Mouse (Mus musculus): ENCODE measurements around the gene Nfam1. TPM values are rescaled to one million over a fixed set of nuclear protein-coding genes. Genes with fewer than 3 reads are reported as not detected.

Gene Nfam1
- polyA plus RNA-seq, 1 experiment from 2014 or later, result 10.4 TPM

GRCm38 (mm10) chr15:83007346-83007920 lies 25.7 kb downstream of the Nfam1 start:
- Histone ChIP-seq H3K9ac (replicated peaks) (no peak overlapping the region), H3K9me3 (ENCODE audit: low read length) (no peaks in the 10 kb centered on the region), H3K27me3 (ENCODE audit: insufficient read depth, low read length) (no peaks in the 10 kb centered on the region), H3K4me2 (ENCODE audit: low read depth, low read length) (peak overlapping the region; percentile 24; the same call in 1 of the 2 replicates), H3K4me1 (ENCODE audit: insufficient read depth) (peaks cover 21% of the 10 kb centered on the region), H3K4me3 (ENCODE audit: low read depth, low read length) (no peak overlapping the region), H3K27ac (ENCODE audit: low read depth) (no peak overlapping the region), H3K36me3 (replicated peaks; ENCODE audit: insufficient read depth, low read length) (0 out of 2 replicates have a peak, but pooled peaks cover 6% of the 10 kb centered on the region)
- DNase-seq, result no peak
- WGBS (ENCODE audit: insufficient replicate concordance), result 60% methylated on average over 15 of the region's 15 CpGs
- no peak for ATAC-seq
- no peak for TF ChIP-seq EP300 (IDR thresholded peaks at IDR 0.05; ENCODE audit: low read depth)
- TF ChIP-seq CTCF (IDR thresholded peaks at IDR 0.05; ENCODE audit: low read depth), result no peak

- Histone ChIP-seq H3K36me3 (replicated peaks; ENCODE audit: insufficient read depth, low read length) (0 out of 2 replicates have a peak, but pooled peaks cover 3% of the 10 kb centered on the region), H3K4me2 (ENCODE audit: low read depth, low read length) (no peak overlapping the region), H3K27me3 (ENCODE audit: insufficient read depth, low read length) (no peaks in the 10 kb centered on the region), H3K4me3 (ENCODE audit: low read depth, low read length) (no peak overlapping the region), H3K9ac (replicated peaks) (no peak overlapping the region), H3K9me3 (ENCODE audit: low read length) (no peaks in the 10 kb centered on the region), H3K4me1 (ENCODE audit: insufficient read depth) (peaks cover 6% of the 10 kb centered on the region), H3K27ac (ENCODE audit: low read depth) (no peak overlapping the region)
- ATAC-seq (no peak), DNase-seq (no peak)
- TF ChIP-seq CTCF (IDR thresholded peaks at IDR 0.05; ENCODE audit: low read depth) (no peak), EP300 (IDR thresholded peaks at IDR 0.05; ENCODE audit: low read depth) (no peak)
- 63% methylated on average over 12 of the region's 12 CpGs for WGBS (ENCODE audit: insufficient replicate concordance)
Measured at GRCm38 (mm10) chr15:83002665-83003548, 30.2 kb downstream of the Nfam1 start.

GRCm38 (mm10) chr15:82998811-82999221 lies 34.3 kb downstream of the Nfam1 start:
- Histone ChIP-seq H3K9me3 (ENCODE audit: low read length) (no peaks in the 10 kb centered on the region), H3K4me2 (ENCODE audit: low read depth, low read length) (no peak overlapping the region; the same call in 1 of the 2 replicates), H3K9ac (replicated peaks) (no peak overlapping the region), H3K36me3 (replicated peaks; ENCODE audit: insufficient read depth, low read length) (no peaks in the 10 kb centered on the region), H3K27ac (ENCODE audit: low read depth) (0 out of 2 replicates have a peak overlapping the region, but pooled peaks have one; percentile 44), H3K4me3 (ENCODE audit: low read depth, low read length) (no peak overlapping the region), H3K27me3 (ENCODE audit: insufficient read depth, low read length) (no peaks in the 10 kb centered on the region), H3K4me1 (ENCODE audit: insufficient read depth) (peaks cover 5% of the 10 kb centered on the region; the same call in 1 of the 2 replicates)
- DNase-seq (peak; percentile 39), ATAC-seq (no peak)
- 46% methylated on average over 6 of the region's 6 CpGs for WGBS (ENCODE audit: insufficient replicate concordance)
- no peak for TF ChIP-seq CTCF (IDR thresholded peaks at IDR 0.05; ENCODE audit: low read depth)
- no peak for TF ChIP-seq EP300 (IDR thresholded peaks at IDR 0.05; ENCODE audit: low read depth)

GRCm38 (mm10) chr15:82996431-82996830 lies 36.7 kb downstream of the Nfam1 start:
- Histone ChIP-seq H3K27me3 (ENCODE audit: insufficient read depth, low read length) (no peaks in the 10 kb centered on the region), H3K4me2 (ENCODE audit: low read depth, low read length) (no peak overlapping the region), H3K4me1 (ENCODE audit: insufficient read depth) (no peaks in the 10 kb centered on the region), H3K36me3 (replicated peaks; ENCODE audit: insufficient read depth, low read length) (no peaks in the 10 kb centered on the region), H3K4me3 (ENCODE audit: low read depth, low read length) (no peak overlapping the region), H3K27ac (ENCODE audit: low read depth) (no peak overlapping the region), H3K9ac (replicated peaks) (no peak overlapping the region), H3K9me3 (ENCODE audit: low read length) (no peaks in the 10 kb centered on the region)
- TF ChIP-seq EP300 (IDR thresholded peaks at IDR 0.05; ENCODE audit: low read depth) (no peak), CTCF (IDR thresholded peaks at IDR 0.05; ENCODE audit: low read depth) (no peak)
- ATAC-seq (no peak), DNase-seq (no peak)

GRCm38 (mm10) chr15:82995239-82995638 lies 37.9 kb downstream of the Nfam1 start:
- 59% methylated on average over 7 of the region's 7 CpGs for WGBS (ENCODE audit: insufficient replicate concordance)
- H3K4me3 ChIP-seq (ENCODE audit: low read depth, low read length), result no peak overlapping the region
- H3K27me3 ChIP-seq (ENCODE audit: insufficient read depth, low read length), result 0 out of 2 replicates have a peak, but pooled peaks cover 7% of the 10 kb centered on the region
- DNase-seq (no peak), ATAC-seq (no peak)
- no peak overlapping the region for H3K9ac ChIP-seq (replicated peaks)
- TF ChIP-seq CTCF (IDR thresholded peaks at IDR 0.05; ENCODE audit: low read depth) (no peak), EP300 (IDR thresholded peaks at IDR 0.05; ENCODE audit: low read depth) (no peak)
- H3K4me2 ChIP-seq (ENCODE audit: low read depth, low read length), result no peak overlapping the region
- no peak overlapping the region for H3K27ac ChIP-seq (ENCODE audit: low read depth)
- no peaks in the 10 kb centered on the region for H3K4me1 ChIP-seq (ENCODE audit: insufficient read depth)
- no peaks in the 10 kb centered on the region for H3K36me3 ChIP-seq (replicated peaks; ENCODE audit: insufficient read depth, low read length)
- H3K9me3 ChIP-seq (ENCODE audit: low read length), result no peaks in the 10 kb centered on the region

- Histone ChIP-seq H3K27me3 (ENCODE audit: insufficient read depth, low read length) (peaks cover 22% of the 10 kb centered on the region), H3K4me1 (ENCODE audit: insufficient read depth) (peaks cover 6% of the 10 kb centered on the region; the same call in 1 of the 2 replicates), H3K9me3 (ENCODE audit: low read length) (no peaks in the 10 kb centered on the region), H3K36me3 (replicated peaks; ENCODE audit: insufficient read depth, low read length) (no peaks in the 10 kb centered on the region), H3K4me3 (ENCODE audit: low read depth, low read length) (no peak overlapping the region), H3K27ac (ENCODE audit: low read depth) (no peak overlapping the region), H3K4me2 (ENCODE audit: low read depth, low read length) (no peak overlapping the region), H3K9ac (replicated peaks) (no peak overlapping the region)
- no peak for ATAC-seq
- no peak for DNase-seq
- TF ChIP-seq CTCF (IDR thresholded peaks at IDR 0.05; ENCODE audit: low read depth) (no peak), EP300 (IDR thresholded peaks at IDR 0.05; ENCODE audit: low read depth) (no peak)
- WGBS (ENCODE audit: insufficient replicate concordance), result 59% methylated on average over 9 of the region's 9 CpGs
Measured at GRCm38 (mm10) chr15:82992911-82993310, 40.2 kb downstream of the Nfam1 start.
